Mouse (Mus musculus): ENCODE results near the gene Shank2. TPM values are rescaled to one million over a fixed set of nuclear protein-coding genes. Genes with fewer than 3 reads are reported as not detected.

Gene Shank2
- total and polyA plus RNA-seq, 2 experiments from 2014 or later, result 9.3 to 32.6 TPM

DNA sequence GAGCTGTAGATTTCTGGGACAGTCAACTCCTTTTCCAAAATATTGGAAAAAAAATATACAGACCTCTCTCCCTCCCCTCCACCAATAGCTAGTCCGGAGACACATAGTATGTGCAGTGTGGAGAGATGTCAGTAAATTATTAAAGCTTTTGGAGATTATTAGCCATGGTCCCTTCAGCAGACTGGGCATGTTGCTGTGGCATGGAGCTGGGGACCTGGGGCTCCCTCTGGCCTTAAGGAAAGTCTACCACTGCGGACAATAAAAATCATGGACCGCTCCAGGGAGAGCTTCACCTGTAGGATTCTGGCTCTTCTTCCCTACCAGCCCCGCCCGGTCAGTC lies 24.3 kb upstream of the Shank2 start:
- Histone ChIP-seq H3K9ac (replicated peaks; ENCODE audit: low read length, poor library complexity, severe bottlenecking) (no peak overlapping the region; the same call in 1 of the 2 replicates), H3K27ac (ENCODE audit: low read depth, low read length) (no peak overlapping the region), H3K9me3 (ENCODE audit: low read length) (no peaks in the 10 kb centered on the region), H3K4me2 (ENCODE audit: low read depth, low read length, poor library complexity, severe bottlenecking) (peak overlapping the region; percentile 99), H3K36me3 (ENCODE audit: insufficient read depth, low read length) (no peaks in the 10 kb centered on the region), H3K27me3 (ENCODE audit: insufficient read depth, low read length) (peaks cover 34% of the 10 kb centered on the region), H3K4me3 (ENCODE audit: low read depth, low read length) (peak overlapping the region; percentile 56), H3K4me1 (ENCODE audit: insufficient read depth, low read length) (no peaks in the 10 kb centered on the region)
- ATAC-seq (ENCODE audit: low FRiP score), result no peak
- no peak for DNase-seq (ENCODE audit: low spot score)
- WGBS, result 15% methylated on average over 5 of the region's 5 CpGs
- TF ChIP-seq CTCF (IDR thresholded peaks at IDR 0.05), result no peak

DNA sequence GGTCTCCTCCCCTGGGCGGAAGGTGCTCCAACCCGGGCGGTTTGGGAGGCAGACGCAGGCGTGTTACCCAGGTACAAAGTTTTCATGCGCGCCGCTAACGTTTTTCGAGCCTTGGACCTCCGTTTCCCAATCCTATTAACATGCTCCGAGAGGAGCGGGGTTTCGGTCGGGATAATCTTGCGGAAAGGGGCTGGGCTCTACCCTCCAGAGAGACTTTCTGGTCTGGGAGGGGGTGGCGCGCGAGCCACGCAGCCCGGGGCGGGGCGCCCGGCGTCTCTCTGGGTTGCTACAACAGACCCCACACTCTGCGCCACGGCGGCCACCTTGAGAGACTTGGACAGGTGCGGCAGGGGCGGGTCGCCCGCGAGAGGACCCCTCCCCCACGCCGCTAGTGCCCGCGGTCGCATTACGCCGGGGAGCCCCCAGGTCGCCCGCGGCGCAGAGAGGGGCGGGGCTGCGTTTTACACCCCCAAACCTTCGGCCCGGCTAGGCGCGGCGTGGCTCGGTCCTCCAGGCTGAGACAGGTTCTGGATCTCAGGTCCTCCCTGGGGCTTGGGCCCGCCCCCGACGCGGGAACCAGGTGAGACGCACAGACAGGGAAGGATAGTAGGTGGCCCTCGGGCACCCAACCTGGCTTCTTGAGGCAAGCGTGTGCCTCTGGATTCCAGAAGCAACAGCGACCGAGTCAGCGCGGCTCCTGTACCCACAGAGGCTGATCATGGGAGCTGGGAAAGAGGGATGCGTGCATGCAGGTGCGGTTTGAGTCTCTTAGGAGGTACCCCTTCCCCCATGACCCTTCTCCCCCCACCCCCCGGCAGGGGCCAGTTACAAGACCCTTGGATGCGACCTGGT lies 23.7 kb upstream of the Shank2 start:
- Histone ChIP-seq H3K9ac (replicated peaks; ENCODE audit: low read length, poor library complexity, severe bottlenecking) (peak overlapping the region; percentile 54), H3K4me3 (ENCODE audit: low read depth, low read length) (peak overlapping the region; percentile 56), H3K9me3 (ENCODE audit: low read length) (no peaks in the 10 kb centered on the region), H3K4me2 (ENCODE audit: low read depth, low read length, poor library complexity, severe bottlenecking) (peak overlapping the region; percentile 99), H3K27me3 (ENCODE audit: insufficient read depth, low read length) (peaks cover 34% of the 10 kb centered on the region), H3K36me3 (ENCODE audit: insufficient read depth, low read length) (no peaks in the 10 kb centered on the region), H3K4me1 (ENCODE audit: insufficient read depth, low read length) (no peaks in the 10 kb centered on the region), H3K27ac (ENCODE audit: low read depth, low read length) (no peak overlapping the region)
- no peak for TF ChIP-seq CTCF (IDR thresholded peaks at IDR 0.05)
- DNase-seq (ENCODE audit: low spot score), result no peak
- ATAC-seq (ENCODE audit: low FRiP score), result peak; percentile 62; the same call in 1 of the 2 replicates
- 0% methylated on average over 66 of the region's 67 CpGs for WGBS

GRCm38 (mm10) chr7:143978741-143979371 lies 22.9 kb upstream of the Shank2 start:
- no peak overlapping the region for H3K27ac ChIP-seq (ENCODE audit: low read depth, low read length)
- peaks cover 34% of the 10 kb centered on the region for H3K27me3 ChIP-seq (ENCODE audit: insufficient read depth, low read length)

DNA sequence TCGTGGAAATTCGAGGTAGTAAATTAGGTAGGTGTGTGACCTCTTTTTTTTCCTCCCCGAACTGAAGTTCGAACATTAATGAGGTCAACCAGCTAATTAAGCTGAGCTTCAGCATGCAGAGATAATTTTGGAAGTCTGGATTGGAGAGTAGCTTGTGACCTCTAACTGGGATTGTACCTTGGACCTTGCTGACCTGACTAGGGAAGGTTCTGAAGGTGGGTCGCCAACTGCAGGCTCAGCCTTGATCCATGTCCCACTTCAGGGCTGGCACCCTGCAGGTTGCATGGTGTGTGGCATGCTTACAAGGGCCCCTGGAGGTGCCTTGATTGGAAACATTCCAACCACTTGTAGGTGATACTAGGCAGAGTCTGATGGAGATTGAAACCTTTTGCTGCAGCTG lies 21.7 kb upstream of the Shank2 start:
- Histone ChIP-seq H3K4me1 (ENCODE audit: insufficient read depth, low read length) (no peaks in the 10 kb centered on the region), H3K27me3 (ENCODE audit: insufficient read depth, low read length) (peaks cover 34% of the 10 kb centered on the region), H3K4me2 (ENCODE audit: low read depth, low read length, poor library complexity, severe bottlenecking) (no peak overlapping the region), H3K4me3 (ENCODE audit: low read depth, low read length) (no peak overlapping the region), H3K27ac (ENCODE audit: low read depth, low read length) (no peak overlapping the region), H3K9ac (replicated peaks; ENCODE audit: low read length, poor library complexity, severe bottlenecking) (no peak overlapping the region), H3K9me3 (ENCODE audit: low read length) (no peaks in the 10 kb centered on the region), H3K36me3 (ENCODE audit: insufficient read depth, low read length) (no peaks in the 10 kb centered on the region)
- ATAC-seq (ENCODE audit: low FRiP score) (no peak), DNase-seq (ENCODE audit: low spot score) (no peak)
- 67% methylated on average over 5 of the region's 5 CpGs for WGBS
- TF ChIP-seq CTCF (IDR thresholded peaks at IDR 0.05), result no peak

More at GRCm38 (mm10) chr7:143978741-143979371, 22.9 kb upstream of the Shank2 start:
- H3K9ac ChIP-seq (replicated peaks; ENCODE audit: low read length, poor library complexity, severe bottlenecking), result peak overlapping the region; percentile 54
- H3K4me3 ChIP-seq (ENCODE audit: low read depth, low read length), result peak overlapping the region; percentile 56
- ATAC-seq (ENCODE audit: low FRiP score) (peak; percentile 73), DNase-seq (ENCODE audit: low spot score) (peak; percentile 79)
- peak overlapping the region; percentile 99 for H3K4me2 ChIP-seq (ENCODE audit: low read depth, low read length, poor library complexity, severe bottlenecking)
- H3K9me3 ChIP-seq (ENCODE audit: low read length), result no peaks in the 10 kb centered on the region
- H3K4me1 ChIP-seq (ENCODE audit: insufficient read depth, low read length), result no peaks in the 10 kb centered on the region
- H3K36me3 ChIP-seq (ENCODE audit: insufficient read depth, low read length), result no peaks in the 10 kb centered on the region
- peak; percentile 80 for TF ChIP-seq CTCF (IDR thresholded peaks at IDR 0.05)
- WGBS, result under 1% methylated on average over 46 of the region's 50 CpGs

DNA sequence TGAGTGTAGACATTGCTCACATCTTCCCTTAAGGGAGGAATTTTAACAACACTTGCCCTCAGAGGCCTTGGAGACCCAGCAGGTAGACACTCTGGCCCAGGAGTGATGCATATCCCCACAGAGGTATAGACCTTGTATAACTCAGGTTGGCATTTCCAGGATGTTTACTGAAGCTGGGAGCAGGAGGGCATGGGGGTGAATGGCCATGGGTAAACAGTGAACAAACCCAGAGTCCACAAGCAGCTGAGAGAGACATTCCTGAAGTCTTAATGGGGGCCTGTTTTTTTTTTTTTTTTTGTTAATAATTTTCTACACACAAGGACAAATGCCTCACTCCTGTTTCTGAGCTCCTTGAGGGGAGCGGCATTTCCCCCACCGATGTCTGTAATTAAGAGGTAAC lies 15.4 kb upstream of the Shank2 start:
- no peak for TF ChIP-seq CTCF (IDR thresholded peaks at IDR 0.05)
- Histone ChIP-seq H3K9me3 (ENCODE audit: low read length) (no peaks in the 10 kb centered on the region), H3K27me3 (ENCODE audit: insufficient read depth, low read length) (no peaks in the 10 kb centered on the region), H3K4me2 (ENCODE audit: low read depth, low read length, poor library complexity, severe bottlenecking) (no peak overlapping the region), H3K4me1 (ENCODE audit: insufficient read depth, low read length) (no peaks in the 10 kb centered on the region), H3K36me3 (ENCODE audit: insufficient read depth, low read length) (no peaks in the 10 kb centered on the region), H3K4me3 (ENCODE audit: low read depth, low read length) (no peak overlapping the region), H3K9ac (replicated peaks; ENCODE audit: low read length, poor library complexity, severe bottlenecking) (no peak overlapping the region), H3K27ac (ENCODE audit: low read depth, low read length) (no peak overlapping the region)
- ATAC-seq (ENCODE audit: low FRiP score) (no peak), DNase-seq (ENCODE audit: low spot score) (no peak)
- WGBS, result 94% methylated on average over 2 of the region's 2 CpGs

GRCm38 (mm10) chr7:143991160-143991559 lies 10.6 kb upstream of the Shank2 start:
- H3K27ac ChIP-seq (ENCODE audit: low read depth, low read length), result no peak overlapping the region
- H3K4me2 ChIP-seq (ENCODE audit: low read depth, low read length, poor library complexity, severe bottlenecking), result no peak overlapping the region
- H3K9ac ChIP-seq (replicated peaks; ENCODE audit: low read length, poor library complexity, severe bottlenecking), result no peak overlapping the region
- H3K27me3 ChIP-seq (ENCODE audit: insufficient read depth, low read length), result no peaks in the 10 kb centered on the region
- ATAC-seq (ENCODE audit: low FRiP score) (no peak), DNase-seq (ENCODE audit: low spot score) (no peak)
- TF ChIP-seq CTCF (IDR thresholded peaks at IDR 0.05), result peak; percentile 18
- no peak overlapping the region for H3K4me3 ChIP-seq (ENCODE audit: low read depth, low read length)
- no peaks in the 10 kb centered on the region for H3K4me1 ChIP-seq (ENCODE audit: insufficient read depth, low read length)
- H3K36me3 ChIP-seq (ENCODE audit: insufficient read depth, low read length), result no peaks in the 10 kb centered on the region
- H3K9me3 ChIP-seq (ENCODE audit: low read length), result no peaks in the 10 kb centered on the region
